Mouse (Mus musculus) kidney, adult 2 months (tissue): ENCODE data around the gene Xrcc6.

ENCODE experiments used
- CTCF ChIP-seq: fragments of 200-500 bp; conservative IDR thresholded peaks from 2 replicates; pipeline ENCODE4 v1.5.1; 2011; ENCODE audit warnings: low read depth, mild to moderate bottlenecking, control low read depth, low read length, moderate library complexity, mixed read lengths; ENCODE audit not compliant: insufficient read depth, insufficient read length
- POLR2A ChIP-seq: fragments of 200-500 bp; IDR thresholded peaks from one replicate; pipeline ENCODE4 v1.6.1; 2011; ENCODE audit warnings: low read depth, low read length, control low read depth

DNA sequence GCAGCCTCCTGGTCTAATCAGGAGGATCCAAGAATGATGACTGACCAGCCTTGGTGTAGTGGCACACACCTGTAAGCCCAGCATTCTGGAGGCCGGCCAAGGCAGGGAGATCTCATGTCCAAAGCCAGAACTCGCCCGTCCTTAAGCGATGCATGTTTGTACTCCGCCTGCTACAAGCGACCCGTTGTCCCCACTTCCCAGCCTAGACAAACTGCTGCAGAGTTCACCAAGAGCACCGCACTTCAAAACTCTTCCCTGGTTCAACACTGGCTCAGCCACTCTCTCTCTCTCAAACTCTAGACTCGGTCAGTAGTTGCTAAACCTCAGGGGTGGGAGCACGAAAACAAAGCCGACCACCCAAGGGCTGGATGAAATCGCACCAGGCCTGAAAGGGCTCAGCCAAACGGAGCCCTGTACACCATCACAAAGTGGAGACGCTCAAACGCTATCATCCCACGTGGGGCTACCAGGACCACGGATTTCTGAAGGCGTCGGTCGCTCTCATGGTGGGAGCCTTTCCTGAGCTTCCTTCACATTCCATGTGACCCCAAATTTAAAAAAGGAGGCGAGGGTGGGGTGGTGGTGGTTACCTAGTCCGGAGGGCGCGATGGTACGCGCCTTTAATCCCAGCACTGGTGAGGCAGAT lies 58.7 kb downstream of the Xrcc6 start:
- TF ChIP-seq POLR2A (no peak), CTCF (no peak)
